Mouse (Mus musculus) midbrain, embryonic 16.5 days (tissue): ENCODE data around the gene Tec. TPM values are rescaled to one million over a fixed set of nuclear protein-coding genes. Genes with fewer than 3 reads are reported as not detected.
A peak's percentile ranks its signal among the peaks of the same experiment; 100 is the strongest.

ENCODE experiments used
- ATAC-seq: fragments of 200-750 bp; cut with Nextera tagmentation; 2 replicates; pipeline ENCODE4 v1.8.0; 2017; ENCODE audit warnings: moderate TSS enrichment
- H3K27ac ChIP-seq: fragments of 300-500 bp; sonication (generic); 2 replicates; pipeline ENCODE4 v1.5.1; 2014; ENCODE audit warnings: mild to moderate bottlenecking, low read length, mixed read lengths
- H3K27me3 ChIP-seq: fragments of 300-500 bp; sonication (generic); 2 replicates; pipeline ENCODE4 v1.6.1; 2014; ENCODE audit warnings: low read depth, low read length, mixed read lengths; ENCODE audit not compliant: control insufficient read depth, insufficient read depth
- H3K36me3 ChIP-seq: fragments of 300-500 bp; sonication (generic); 2 replicates; pipeline ENCODE4 v1.6.1; 2014; ENCODE audit warnings: mild to moderate bottlenecking, low read length, moderate library complexity, mixed read lengths; ENCODE audit not compliant: control insufficient read depth, insufficient read depth
- H3K4me1 ChIP-seq: fragments of 300-500 bp; sonication (generic); 2 replicates; pipeline ENCODE4 v1.6.1; 2014; ENCODE audit warnings: mild to moderate bottlenecking, low read length, mixed read lengths; ENCODE audit not compliant: control insufficient read depth, insufficient read depth
- H3K4me2 ChIP-seq: fragments of 300-500 bp; sonication (generic); 2 replicates; pipeline ENCODE4 v1.6.1; 2014; ENCODE audit warnings: mild to moderate bottlenecking, low read length, mixed read lengths
- H3K4me3 ChIP-seq: fragments of 300-500 bp; sonication (generic); 2 replicates; pipeline ENCODE4 v1.5.1; 2014; ENCODE audit warnings: low read depth, mild to moderate bottlenecking, low read length, moderate library complexity, mixed read lengths
- H3K9ac ChIP-seq: fragments of 300-500 bp; sonication (generic); 2 replicates; pipeline ENCODE4 v1.6.1; 2014; ENCODE audit warnings: low read depth, low read length, mixed read lengths
- H3K9me3 ChIP-seq: fragments of 300-500 bp; sonication (generic); replicated peaks from 2 replicates; pipeline ENCODE4 v1.6.1; 2014; ENCODE audit warnings: mild to moderate bottlenecking, low read length, mixed read lengths; ENCODE audit not compliant: control insufficient read depth, poor library complexity, severe bottlenecking
- WGBS: fragments of 180-500 bp; shearing (Covaris S2); extraction: QIAGEN DNeasy Blood & Tissue Kit; methylation state at CpG from one replicate; pipeline ENCODE4 v1.1.7; 2014; 5-methylcytosine and 5-hydroxymethylcytosine counted together
- polyA plus RNA-seq: library from polyadenylated mRNA; unstranded; fragments of >200 nt; fragmentation: Nextera tagmentation; extraction: Ambion mirVana; gene quantifications from 2 replicates; pipeline ENCODE4 v1.2.1, GENCODE M21; 2015

Gene Tec
- polyA plus RNA-seq, 1 experiment from 2014 or later: 5.4 TPM

DNA sequence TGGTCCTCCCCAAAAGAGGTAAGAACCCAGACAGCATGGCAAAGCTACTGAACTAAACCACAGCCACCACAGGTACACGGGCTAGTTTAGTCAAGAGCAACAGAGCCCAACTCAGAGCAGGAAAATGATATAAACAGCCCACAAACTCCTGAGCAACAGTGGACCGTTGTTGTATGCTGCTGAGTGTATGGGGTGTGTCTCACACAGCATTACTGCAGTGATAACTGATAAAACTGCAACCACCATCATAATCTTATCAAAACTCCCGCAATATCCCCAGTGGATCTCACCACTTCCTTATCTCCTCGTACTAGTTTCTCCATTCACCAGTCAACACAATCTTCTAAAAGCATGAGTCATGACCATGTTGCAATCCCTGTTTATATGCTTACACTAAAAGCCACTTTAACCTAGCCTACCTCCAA lies 16.6 kb downstream of the Tec start:
- Histone ChIP-seq H3K4me2 (no peak overlapping the region), H3K4me3 (no peak overlapping the region), H3K9me3 (no peaks in the 10 kb centered on the region), H3K9ac (no peak overlapping the region), H3K36me3 (no peaks in the 10 kb centered on the region), H3K27me3 (no peaks in the 10 kb centered on the region), H3K27ac (no peak overlapping the region), H3K4me1 (0 out of 2 replicates have a peak, but pooled peaks cover 3% of the 10 kb centered on the region)
- ATAC-seq: no peak
- whole genome bisulfite sequencing: 97% methylated on average over 4 of the region's 4 CpGs

DNA sequence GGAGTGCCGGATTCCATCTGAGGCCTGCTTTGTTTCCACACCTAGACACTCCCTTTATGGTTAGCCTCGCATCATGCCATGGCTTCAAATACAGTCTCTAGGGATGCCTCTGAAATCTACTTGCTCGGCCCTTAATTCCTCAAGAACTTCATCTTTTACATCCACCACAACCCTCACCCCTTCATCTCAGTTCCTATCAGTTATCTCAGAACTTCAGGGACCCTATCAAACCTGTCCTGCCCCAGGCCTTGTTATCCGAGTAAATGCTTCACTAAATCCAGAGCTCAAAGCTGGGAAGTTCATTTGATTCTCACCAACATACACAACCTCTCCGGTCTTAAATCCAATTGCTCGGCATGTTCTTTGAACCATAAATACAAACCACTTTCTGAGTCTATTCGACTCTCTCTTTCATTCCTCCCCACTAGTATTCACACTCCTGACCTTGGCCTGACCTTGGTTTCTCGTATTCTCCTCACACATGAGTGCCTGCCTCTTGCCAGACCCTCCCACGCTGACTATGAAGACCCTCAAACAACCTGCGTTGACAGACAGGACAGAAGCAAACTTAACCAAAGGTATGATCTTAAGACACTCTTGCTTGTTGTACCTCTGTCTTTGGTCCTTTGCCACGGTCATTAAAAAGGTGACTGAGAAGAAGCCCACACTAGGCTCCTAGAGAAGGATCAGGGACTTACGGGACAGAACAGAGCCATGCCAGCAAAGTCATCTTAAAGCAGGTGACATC lies 17.2 kb downstream of the Tec start:
- H3K4me1 ChIP-seq: 0 out of 2 replicates have a peak, but pooled peaks cover 3% of the 10 kb centered on the region
- WGBS: 75% methylated on average over 12 of the region's 12 CpGs
- no peaks in the 10 kb centered on the region for H3K36me3 ChIP-seq
- no peak overlapping the region for H3K27ac ChIP-seq
- H3K4me3 ChIP-seq: no peak overlapping the region
- H3K27me3 ChIP-seq: no peaks in the 10 kb centered on the region
- H3K4me2 ChIP-seq: no peak overlapping the region
- no peak overlapping the region for H3K9ac ChIP-seq
- H3K9me3 ChIP-seq: no peaks in the 10 kb centered on the region
- ATAC-seq: no peak

DNA sequence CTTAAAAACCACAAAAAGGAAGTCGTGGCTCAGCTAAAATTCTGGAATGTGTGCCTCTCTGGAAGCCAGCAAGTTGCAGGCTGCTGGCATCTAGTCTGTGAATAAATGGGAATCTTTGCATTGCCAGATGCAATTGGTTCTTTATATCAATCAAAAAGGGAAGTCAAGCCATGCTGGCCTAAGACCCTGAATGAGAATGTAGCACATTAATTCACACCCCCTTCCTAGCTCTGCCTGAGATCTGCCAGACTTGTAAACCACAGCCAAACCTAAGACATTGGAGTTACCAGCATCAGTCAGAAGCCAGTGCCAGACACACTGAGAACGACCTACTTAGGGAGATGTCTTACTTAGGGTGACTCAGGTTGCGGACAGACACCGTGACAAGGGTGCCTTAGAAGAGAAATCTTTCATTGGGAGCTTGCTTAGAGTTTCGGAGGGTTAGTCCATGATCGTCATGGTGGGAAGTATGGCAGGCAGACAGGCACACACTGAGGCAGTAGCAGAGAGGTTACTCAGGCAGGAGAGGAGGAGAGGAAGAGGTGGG lies 19.3 kb downstream of the Tec start:
- Histone ChIP-seq H3K4me3 (no peak overlapping the region), H3K4me1 (no peaks in the 10 kb centered on the region), H3K27me3 (no peaks in the 10 kb centered on the region), H3K9ac (no peak overlapping the region), H3K4me2 (no peak overlapping the region), H3K36me3 (no peaks in the 10 kb centered on the region), H3K9me3 (no peaks in the 10 kb centered on the region), H3K27ac (no peak overlapping the region)
- ATAC-seq: no peak
- WGBS: 82% methylated on average over 6 of the region's 6 CpGs

DNA sequence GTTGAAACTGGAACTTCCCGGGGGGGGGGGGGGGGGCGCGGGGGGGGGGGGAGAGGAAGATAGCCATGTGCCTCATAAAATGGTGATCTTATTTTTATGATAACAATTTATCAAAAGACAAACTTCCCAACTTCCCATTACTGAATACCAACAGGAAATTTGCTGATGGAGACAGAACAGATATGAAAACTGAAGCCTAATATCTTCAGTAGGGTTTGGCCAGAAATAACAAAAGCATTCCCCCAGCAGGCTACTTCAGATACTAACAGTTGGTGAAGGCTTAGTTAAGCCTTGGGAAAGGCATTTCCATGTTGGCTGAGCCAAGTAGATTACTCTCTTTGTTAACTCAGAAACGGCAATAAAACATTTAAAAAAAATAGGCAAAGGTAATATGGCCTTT lies 21.6 kb downstream of the Tec start:
- Histone ChIP-seq H3K27ac (no peak overlapping the region), H3K4me3 (no peak overlapping the region), H3K36me3 (no peaks in the 10 kb centered on the region), H3K4me2 (no peak overlapping the region), H3K9ac (no peak overlapping the region), H3K9me3 (no peaks in the 10 kb centered on the region), H3K4me1 (no peaks in the 10 kb centered on the region), H3K27me3 (no peaks in the 10 kb centered on the region)
- 56% methylated on average over 1 of the region's 4 CpGs for WGBS
- no peak for ATAC-seq

DNA sequence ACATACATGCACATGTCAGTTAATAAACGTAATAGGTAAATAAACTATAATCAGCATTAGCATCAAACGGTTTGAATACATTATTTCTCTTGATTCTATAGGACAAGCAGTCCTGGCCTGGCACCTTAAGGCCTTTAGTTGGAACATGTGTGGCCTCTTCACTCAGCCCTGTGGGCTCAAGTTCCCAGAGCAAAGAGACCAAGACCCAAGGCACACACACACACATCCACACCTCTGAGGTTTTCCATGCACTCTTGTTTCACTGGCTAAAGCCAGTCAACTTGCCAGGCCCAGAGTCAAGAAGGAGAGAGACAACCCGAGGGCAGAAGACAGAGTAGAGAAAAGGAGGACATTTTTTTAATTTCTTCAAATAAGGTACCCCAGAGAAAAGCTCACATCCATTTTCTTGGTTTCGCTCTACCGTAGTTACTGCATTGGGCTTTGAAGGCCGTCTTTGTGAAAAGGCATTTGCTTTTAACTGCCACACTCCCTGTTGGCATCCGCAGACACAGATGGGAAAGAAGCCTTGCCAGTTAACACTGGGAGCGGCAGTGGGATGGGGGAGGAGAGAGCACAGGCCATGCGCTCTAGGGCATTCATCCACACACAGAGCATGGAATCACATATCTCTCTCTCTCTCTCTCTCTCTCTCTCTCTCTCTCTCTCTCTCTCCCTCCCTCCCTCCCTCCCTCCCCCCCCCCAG lies 22.2 kb downstream of the Tec start:
- Histone ChIP-seq H3K9me3 (no peaks in the 10 kb centered on the region; the same call in 1 of the 2 replicates), H3K36me3 (no peaks in the 10 kb centered on the region), H3K9ac (no peak overlapping the region), H3K27ac (no peak overlapping the region), H3K4me3 (no peak overlapping the region), H3K4me1 (no peaks in the 10 kb centered on the region), H3K27me3 (no peaks in the 10 kb centered on the region), H3K4me2 (no peak overlapping the region)
- WGBS: 60% methylated on average over 9 of the region's 9 CpGs
- ATAC-seq: peak; percentile 78; the same call in 1 of the 2 replicates

DNA sequence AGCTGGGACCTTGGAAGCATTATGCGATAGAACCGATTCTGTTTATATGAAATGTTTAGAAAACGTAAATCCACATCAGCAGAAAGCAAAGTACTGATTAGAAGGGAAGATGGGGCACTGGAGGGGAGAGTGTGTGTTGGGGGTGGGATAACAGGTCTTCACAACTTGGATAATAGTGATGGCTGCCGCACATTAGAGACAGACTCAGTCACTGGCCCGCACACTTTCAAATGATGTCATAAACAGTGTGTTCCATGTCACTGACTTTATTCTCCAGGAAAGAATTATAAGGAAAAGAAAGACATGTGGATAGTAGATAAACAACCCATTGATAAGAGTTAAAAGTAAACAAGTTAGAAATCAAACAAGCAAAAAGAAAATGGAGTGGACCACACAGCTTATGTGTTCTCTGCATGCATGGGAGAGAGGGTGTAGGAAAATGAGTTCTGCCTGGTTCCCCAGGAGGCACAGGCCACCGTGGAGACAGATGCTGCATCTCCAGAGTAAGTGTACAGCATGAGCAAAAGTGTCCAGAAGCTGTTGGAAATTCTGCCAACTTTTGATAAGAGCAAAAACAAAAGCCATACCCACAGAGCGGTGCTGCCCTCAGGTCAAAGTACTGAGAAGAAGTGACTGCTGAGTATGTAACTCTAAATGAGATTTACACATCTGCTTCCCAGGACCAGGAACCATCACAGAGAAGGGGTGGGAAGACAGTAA lies 23.3 kb downstream of the Tec start:
- Histone ChIP-seq H3K4me1 (no peaks in the 10 kb centered on the region), H3K9me3 (no peaks in the 10 kb centered on the region; the same call in 1 of the 2 replicates), H3K27me3 (no peaks in the 10 kb centered on the region), H3K9ac (no peak overlapping the region), H3K36me3 (no peaks in the 10 kb centered on the region), H3K4me2 (no peak overlapping the region), H3K27ac (no peak overlapping the region), H3K4me3 (no peak overlapping the region)
- 80% methylated on average over 7 of the region's 7 CpGs for WGBS
- no peak for ATAC-seq

DNA sequence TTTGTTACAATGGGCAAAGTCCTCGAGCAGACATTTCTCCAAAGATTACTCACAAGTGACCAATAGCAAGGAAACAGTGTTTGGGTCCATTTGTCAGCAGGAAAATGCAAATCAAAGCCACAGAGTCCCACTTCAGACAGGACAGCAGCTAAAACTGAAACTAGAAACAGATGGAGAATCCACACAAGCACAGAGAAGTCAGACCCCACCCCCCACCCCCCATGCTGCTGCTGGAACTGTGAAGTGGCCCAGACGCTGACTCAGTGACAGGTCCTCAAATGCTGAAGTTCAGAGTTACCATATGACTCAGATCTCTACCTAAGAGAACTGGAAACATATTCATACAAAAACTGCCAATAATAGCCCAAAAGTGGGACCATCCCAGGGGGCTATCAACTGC lies 24.0 kb downstream of the Tec start:
- no peaks in the 10 kb centered on the region for H3K4me1 ChIP-seq
- H3K27ac ChIP-seq: no peak overlapping the region
- 55% methylated on average over 2 of the region's 2 CpGs for WGBS
- no peaks in the 10 kb centered on the region; the same call in 1 of the 2 replicates for H3K9me3 ChIP-seq
- H3K4me3 ChIP-seq: no peak overlapping the region
- no peaks in the 10 kb centered on the region for H3K27me3 ChIP-seq
- ATAC-seq: no peak
- H3K4me2 ChIP-seq: no peak overlapping the region
- no peak overlapping the region for H3K9ac ChIP-seq
- H3K36me3 ChIP-seq: no peaks in the 10 kb centered on the region

DNA sequence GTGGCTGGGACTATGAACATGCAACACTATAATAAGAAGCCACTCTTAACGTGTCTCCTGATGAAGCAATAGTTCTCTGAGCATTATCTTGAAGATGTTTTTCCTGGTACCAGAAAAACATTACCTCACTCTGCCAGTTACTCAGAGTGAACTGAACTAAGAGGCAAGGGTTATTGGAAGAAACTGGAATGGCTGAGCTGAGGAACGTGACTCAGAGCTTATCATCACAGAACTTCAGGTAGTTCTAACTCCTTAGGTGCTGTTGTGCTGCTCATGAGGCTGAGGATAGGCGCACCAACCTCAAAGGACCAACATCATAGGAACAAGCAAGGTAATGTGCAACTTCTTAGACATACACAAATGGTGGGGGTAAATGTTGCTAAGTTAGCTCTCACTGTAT lies 28.6 kb downstream of the Tec start:
- no peaks in the 10 kb centered on the region for H3K36me3 ChIP-seq
- no peaks in the 10 kb centered on the region for H3K27me3 ChIP-seq
- no peak for ATAC-seq
- H3K9me3 ChIP-seq: no peaks in the 10 kb centered on the region; the same call in 1 of the 2 replicates
- no peak overlapping the region for H3K27ac ChIP-seq
- WGBS: 89% methylated on average over 3 of the region's 3 CpGs
- no peaks in the 10 kb centered on the region for H3K4me1 ChIP-seq
- H3K4me2 ChIP-seq: no peak overlapping the region
- no peak overlapping the region for H3K4me3 ChIP-seq
- no peak overlapping the region for H3K9ac ChIP-seq
